Mouse (Mus musculus): ENCODE measurements at regions not wholly inside any gene's neighbourhood (a gene's known extent, or its start where the extent isn't known, plus 50 kb on each side); places are given as distances from the start of the nearest gene placed in this dataset.
A peak's percentile ranks its signal among the peaks of the same experiment; 100 is the strongest.

GRCm38 (mm10) chr16:27878499-27878898 is 489.8 kb downstream of the Ccdc50 start:
- DNase-seq, result no peak

GRCm38 (mm10) chr16:27878950-27879349 is 490.3 kb downstream of the Ccdc50 start:
- no peak for DNase-seq

DNA sequence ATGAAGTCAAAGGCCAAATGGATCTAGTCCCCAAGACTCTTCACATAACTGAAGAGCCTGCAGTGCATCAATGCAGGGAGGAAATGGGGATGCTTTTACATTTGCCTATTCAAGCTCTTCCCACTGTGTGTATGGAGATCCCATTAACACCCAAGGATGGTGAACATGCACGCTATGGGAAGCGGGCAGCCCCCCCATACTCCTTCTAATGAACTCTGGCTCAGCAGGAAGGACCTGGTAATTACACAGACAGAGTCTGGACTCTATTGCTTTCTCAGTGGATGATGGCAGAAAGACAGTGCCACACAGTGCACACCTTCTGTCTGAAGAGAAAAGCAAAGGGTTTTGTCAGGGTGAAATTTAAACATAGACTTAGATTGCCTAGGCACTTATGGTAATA is 495.7 kb downstream of the Ccdc50 start:
- no peak for DNase-seq

GRCm38 (mm10) chr16:27906036-27906435 is 517.4 kb downstream of the Ccdc50 start:
- DNase-seq, result no peak

GRCm38 (mm10) chr16:27915422-27915821 is 526.8 kb downstream of the Ccdc50 start:
- no peak for DNase-seq

DNA sequence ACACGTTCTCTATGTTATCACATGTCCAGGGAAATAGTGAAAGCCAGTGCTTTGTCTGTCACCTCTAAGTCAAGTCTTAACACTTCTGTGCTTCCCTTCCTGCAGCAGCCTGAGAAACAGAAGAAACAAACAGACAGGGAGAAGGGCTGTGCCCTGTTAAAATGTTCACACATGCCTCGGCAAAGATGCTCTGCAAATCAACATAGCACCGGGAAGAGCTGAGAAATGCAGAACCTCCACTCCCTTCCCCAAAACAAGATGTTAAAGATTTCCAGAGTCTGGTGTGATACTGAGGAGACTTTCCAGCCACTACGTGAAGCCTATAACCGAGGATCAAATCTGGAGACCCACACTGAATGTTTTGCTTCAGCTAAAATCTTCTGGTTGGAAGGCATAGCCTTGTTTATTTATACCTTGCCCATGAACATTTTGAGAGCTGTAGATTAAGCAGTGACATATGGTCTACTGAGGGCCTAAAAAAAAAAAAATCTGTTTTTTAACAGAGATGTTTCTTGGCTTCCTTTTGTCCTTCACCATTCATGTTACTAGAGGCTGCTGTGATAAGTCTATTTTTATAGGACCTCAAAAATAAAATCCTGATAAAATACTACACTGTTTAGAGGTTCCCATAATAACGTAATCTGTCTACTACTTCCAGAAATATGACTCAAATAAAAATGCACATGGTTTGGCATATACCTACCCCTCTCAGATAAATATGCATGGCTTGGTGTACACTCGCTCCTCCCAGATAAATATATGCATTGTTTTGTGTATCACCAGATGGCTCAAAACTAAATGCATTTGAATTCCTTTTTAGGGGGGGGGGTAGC is 537.1 kb downstream of the Ccdc50 start:
- no peak for DNase-seq

DNA sequence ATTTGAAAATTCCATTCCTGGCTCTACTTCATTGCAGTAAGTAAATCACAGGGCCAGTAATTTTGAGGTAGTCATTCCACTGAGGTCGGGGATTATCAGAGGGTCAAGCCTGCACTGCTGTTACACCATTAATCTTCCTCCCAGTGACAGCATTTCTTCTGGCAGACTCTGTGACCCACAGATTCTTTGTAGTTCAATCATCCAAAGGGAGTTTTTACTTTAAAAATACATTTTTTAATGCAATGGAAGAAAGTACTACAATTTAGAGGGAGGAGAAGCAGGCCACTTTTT is 537.6 kb downstream of the Ccdc50 start:
- DNase-seq, result no peak

DNA sequence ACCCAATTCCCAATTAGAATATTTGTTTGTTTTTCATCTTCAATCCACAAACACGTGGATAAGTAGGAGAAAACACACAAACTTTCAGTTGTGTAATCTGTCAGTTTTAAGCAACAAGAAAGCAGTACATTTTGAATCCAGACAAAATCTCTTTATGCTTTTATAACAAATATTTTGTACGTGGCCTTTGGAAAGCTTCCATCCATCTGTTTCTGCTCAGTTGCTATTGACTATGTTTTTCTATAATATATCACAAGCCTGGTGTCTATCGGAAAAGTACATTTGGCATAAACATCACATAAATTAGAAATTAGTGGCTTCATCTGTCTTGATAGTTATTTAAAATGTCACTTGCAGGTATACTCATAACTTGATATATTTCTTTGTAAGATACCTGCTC is 560.6 kb downstream of the Ccdc50 start:
- no peak for DNase-seq

- DNase-seq, result no peak
These were observed 561.1 kb downstream of the Ccdc50 start for GRCm38 (mm10) chr16:27949811-27950210.

DNA sequence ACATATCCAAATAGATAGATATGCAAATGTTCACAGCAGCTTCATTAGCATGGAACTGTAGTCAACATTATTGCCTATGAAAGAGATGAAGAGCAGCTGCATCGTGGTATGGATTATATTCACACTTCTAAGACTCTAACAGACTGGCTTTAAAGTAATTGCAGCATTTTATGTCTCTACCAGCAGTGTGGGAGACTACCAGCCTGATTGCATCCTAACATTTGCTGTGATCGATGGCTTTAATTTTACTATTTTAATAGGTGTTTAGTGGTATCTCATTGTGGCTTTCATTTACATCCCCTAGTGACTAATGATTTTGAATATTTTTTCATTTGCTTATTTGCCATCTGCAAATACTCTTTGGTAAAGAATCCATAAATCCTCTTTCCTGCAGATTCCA is 574.1 kb downstream of the Ccdc50 start:
- DNase-seq, result no peak

DNA sequence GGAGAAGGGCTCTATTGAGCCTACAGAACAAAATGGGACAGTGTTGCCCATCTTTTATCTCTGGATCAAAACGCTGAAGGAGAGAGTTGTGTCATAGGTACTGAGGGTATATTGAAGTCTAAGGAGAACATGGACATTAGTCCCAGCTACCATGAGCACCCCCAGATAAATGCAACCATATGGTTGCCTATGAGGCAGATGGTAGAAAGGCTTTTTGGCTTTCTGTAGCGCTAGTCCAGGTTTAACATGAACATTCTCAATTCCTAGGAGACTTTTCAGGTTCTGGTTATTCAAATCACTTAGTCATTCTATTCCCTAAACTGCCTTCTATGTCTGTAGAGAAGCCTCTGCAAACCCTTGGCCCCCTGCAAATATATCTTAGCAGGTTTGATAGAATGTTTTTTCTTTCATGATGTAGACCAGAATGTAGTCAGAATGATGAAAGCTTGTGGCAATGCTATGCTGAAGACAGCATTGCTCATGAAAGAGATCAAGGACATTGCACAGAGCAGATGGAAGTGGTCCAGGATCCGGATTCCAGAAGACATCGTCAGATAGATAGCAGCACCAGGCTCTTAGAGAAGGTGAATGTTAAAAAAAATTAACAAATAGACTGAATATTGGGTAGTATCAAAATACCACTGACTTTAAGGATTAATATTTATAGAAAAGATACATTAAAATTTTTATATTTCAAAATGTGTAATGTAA is 590.2 kb downstream of the Ccdc50 start:
- no peak for DNase-seq

GRCm38 (mm10) chr16:28015276-28015897 is 626.7 kb downstream of the Ccdc50 start:
- DNase-seq, result no peak

GRCm38 (mm10) chr16:28018311-28018710 is 629.6 kb downstream of the Ccdc50 start:
- DNase-seq, result no peak

- DNase-seq, result no peak
These were observed 650.3 kb downstream of the Ccdc50 start for GRCm38 (mm10) chr16:28038954-28039353.

- no peak for DNase-seq
These were observed 654.4 kb downstream of the Ccdc50 start for GRCm38 (mm10) chr16:28043046-28043445.

- DNase-seq, result no peak
These were observed 676.2 kb downstream of the Ccdc50 start for GRCm38 (mm10) chr16:28064785-28065301.

DNA sequence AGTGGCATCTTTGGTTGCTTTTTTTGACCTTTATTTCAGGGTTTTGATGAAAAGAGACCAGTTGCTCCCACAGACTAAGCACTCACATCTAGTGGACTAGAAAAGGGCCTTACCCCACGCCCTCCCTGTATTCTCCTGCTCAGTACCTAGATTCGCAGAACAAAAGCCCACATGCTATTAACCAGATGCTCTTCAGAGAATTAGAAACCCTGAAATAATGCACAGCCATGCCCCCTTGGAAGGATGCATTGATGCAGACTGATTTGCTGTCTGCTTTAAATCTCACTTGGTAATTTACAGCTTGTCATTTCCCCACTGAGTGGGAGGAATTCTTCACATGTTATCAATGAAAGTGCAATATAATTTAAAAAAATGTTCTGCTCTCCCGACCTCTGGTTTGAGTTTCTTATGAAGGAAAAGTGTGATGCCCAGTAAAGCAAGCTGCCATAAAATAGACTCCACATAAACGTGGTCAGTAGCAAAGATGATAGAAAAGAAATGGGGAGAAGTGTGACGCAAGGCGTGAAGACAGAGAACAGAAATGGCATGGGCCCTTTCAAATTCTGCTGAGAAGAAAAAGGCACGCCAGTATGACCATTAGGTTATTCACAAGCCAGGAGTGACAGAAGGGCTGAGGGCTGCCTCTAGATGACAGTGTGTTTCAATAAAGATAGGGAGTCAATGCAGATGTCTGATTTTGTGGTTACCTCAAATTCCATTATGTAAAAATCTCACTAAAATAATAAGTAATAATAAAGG is 669.8 kb downstream of the Fgf12 start:
- no peak for DNase-seq

DNA sequence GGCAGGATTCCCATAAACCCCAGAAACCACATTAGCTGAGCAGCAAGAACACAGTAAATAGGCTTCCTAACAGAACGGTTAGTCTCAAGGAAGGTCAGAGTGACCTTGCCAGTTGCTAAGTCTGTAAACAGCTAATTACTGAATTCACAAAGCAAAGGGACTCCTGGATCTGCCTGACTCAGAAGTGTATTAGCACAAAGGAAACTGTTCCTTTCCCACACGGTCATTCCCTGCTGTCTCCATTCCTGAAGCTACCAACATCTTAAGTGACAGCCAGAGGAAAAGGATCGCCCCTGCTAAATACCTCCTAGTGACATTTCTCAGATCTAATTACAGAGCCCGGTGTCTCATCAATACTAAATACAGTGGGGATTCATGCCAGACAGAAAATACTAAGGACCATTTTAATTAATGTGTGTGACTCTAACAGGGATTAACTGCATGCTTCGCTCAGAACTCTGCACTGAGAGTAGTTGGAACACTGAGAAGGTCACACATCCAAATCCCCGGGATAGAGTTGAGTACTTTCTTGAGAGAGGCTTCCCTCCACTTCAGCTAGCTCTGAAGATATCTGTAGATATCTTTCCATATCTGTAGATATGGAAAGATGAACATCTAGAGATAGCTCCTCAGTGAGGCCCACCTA is 663.3 kb downstream of the Fgf12 start:
- no peak for DNase-seq

GRCm38 (mm10) chr16:28104255-28105076 is 648.4 kb downstream of the Fgf12 start:
- peak in 1 of 2 experiments; percentile 2 for DNase-seq

DNA sequence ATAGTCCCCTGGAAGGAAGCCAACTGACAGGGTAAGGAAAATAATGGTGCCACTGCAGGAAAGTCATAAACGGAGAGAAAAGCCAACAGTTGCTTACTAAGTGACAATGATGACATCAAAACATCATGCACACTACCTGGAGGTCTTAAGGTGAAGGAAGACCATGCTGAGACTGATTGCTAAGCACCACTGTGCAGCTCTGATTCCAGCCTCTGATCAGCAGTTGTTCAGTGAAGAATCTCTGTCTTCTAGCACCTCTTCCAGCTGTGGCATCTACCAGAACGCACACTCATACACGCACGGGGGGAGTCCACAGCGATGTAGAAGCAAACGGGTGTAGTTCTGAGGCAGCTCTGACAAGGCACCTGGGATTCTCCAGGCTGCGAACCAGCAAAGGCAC is 647.8 kb downstream of the Fgf12 start:
- DNase-seq, result no peak

GRCm38 (mm10) chr16:28105866-28106265 is 647.0 kb downstream of the Fgf12 start:
- no peak for DNase-seq

DNA sequence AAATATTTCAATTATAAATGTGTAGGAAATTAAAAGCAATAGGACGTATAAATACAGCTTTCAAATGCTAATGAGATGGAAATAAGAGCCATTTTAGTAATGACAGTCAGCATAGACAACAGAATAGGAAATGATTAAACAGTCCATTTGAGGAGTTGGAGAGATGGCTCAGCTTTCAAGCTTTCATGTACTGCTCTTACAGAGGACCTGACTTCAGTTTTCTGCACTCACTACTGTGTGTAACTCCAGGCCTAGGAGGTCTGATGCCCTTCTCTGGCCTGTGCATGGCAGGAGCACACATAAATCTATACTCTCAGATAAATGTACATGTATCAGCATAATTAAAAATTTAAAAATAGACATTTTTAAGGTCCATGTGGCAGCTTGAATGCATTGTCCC is 643.1 kb downstream of the Fgf12 start:
- no peak for DNase-seq

Measured in kidney, postnatal 36 days (tissue).